Mouse (Mus musculus) v-Abl transformed pro-B cells (cell line): ENCODE data around the gene Ina.

ENCODE experiments used
- in situ Hi-C, 2 experiments: fragments of 400-800 bp; cut with MboI; formaldehyde crosslinking; loops; one replicate each; pipeline ENCODE4 v1.15.1; 2025; ENCODE audit not compliant: unreplicated experiment in 2 of 2

Gene Ina

GRCm38 (mm10) chr19:47040720-47041473 lies 26.4 kb downstream of the Ina start:
- in situ Hi-C loops = loop anchor here in 1 of 2 experiments (5.0 kb wide), 2 partner anchors 164 to 279 kb away; partner anchors contain the start of gene Cnnm2

GRCm38 (mm10) chr19:47043608-47044007 lies 29.1 kb downstream of the Ina start:
- in situ Hi-C loops = loop anchor here in 1 of 2 experiments (5.0 kb wide), 2 partner anchors 166 to 281 kb away; partner anchors contain the start of gene Cnnm2

- in situ Hi-C loops = no loop called here
Observed at GRCm38 (mm10) chr19:47046343-47046742, 31.8 kb downstream of the Ina start.

GRCm38 (mm10) chr19:47047236-47047833 lies 32.8 kb downstream of the Ina start:
- in situ Hi-C loops = no loop called here

- in situ Hi-C loops = no loop called here
Observed at GRCm38 (mm10) chr19:47049061-47049460, 34.6 kb downstream of the Ina start.

- in situ Hi-C loops = no loop called here
Observed at GRCm38 (mm10) chr19:47049840-47050239, 35.3 kb downstream of the Ina start.

- in situ Hi-C loops = no loop called here
Observed at GRCm38 (mm10) chr19:47050271-47051032, 36.0 kb downstream of the Ina start, which contains the start of gene Pcgf6. Gene Pcgf6, minus strand, starts transcription at chr19:47050906.

GRCm38 (mm10) chr19:47052927-47053326 lies 38.4 kb downstream of the Ina start:
- in situ Hi-C loops = no loop called here

GRCm38 (mm10) chr19:47053471-47053870 lies 39.0 kb downstream of the Ina start:
- in situ Hi-C loops = no loop called here

GRCm38 (mm10) chr19:47057684-47058083 lies 43.2 kb downstream of the Ina start:
- in situ Hi-C loops = no loop called here

- in situ Hi-C loops = no loop called here
Observed at GRCm38 (mm10) chr19:47065860-47066259, 51.4 kb downstream of the Ina start.

- in situ Hi-C loops = no loop called here
Observed at GRCm38 (mm10) chr19:47067096-47067882, 52.8 kb downstream of the Ina start, which contains the start of gene Taf5. Gene Taf5, plus strand, starts transcription at chr19:47067746.

- in situ Hi-C loops = no loop called here
Observed at GRCm38 (mm10) chr19:47067924-47068611, 53.6 kb downstream of the Ina start.
